Mouse (Mus musculus): ENCODE data around the gene Zfp592. TPM values are rescaled to one million over a fixed set of nuclear protein-coding genes. Genes with fewer than 3 reads are reported as not detected.

Zfp592 gene
- polyA plus RNA-seq, 1 experiment from 2014 or later = 11.8 TPM

- H3K27ac ChIP-seq = no peak overlapping the region
- H3K27me3 ChIP-seq = no peaks in the 10 kb centered on the region
- H3K4me1 ChIP-seq = peaks cover 6% of the 10 kb centered on the region
- 75% methylated on average over 6 of the region's 6 CpGs for WGBS
- no peak overlapping the region for H3K4me2 ChIP-seq
- no peak overlapping the region for H3K9ac ChIP-seq
- no peaks in the 10 kb centered on the region for H3K9me3 ChIP-seq
- H3K4me3 ChIP-seq = no peak overlapping the region
- ATAC-seq (ENCODE audit: insufficient number of reproducible peaks, low FRiP score, low TSS enrichment, low read depth) = no peak
- H3K36me3 ChIP-seq = no peaks in the 10 kb centered on the region
Observed at GRCm38 (mm10) chr7:81094104-81094757, 100.8 kb downstream of the Zfp592 start.

Other genes with a start within 250 kb of the Zfp592 start
- gene Iqgap1, start 167.7 kb upstream of the Zfp592 start, polyA plus RNA-seq (2015; fragmentation: Nextera tagmentation; extraction: Ambion mirVana) = 98.9 and 103 TPM in 2 replicates
- gene Zscan2, start 132.8 kb upstream of the Zfp592 start, polyA plus RNA-seq (2015; fragmentation: Nextera tagmentation; extraction: Ambion mirVana) = 2.3 and 2.6 TPM in 2 replicates
- 26.3 and 27.4 TPM in 2 replicates for gene Wdr73, start 92.4 kb upstream of the Zfp592 start, polyA plus RNA-seq (2015; fragmentation: Nextera tagmentation; extraction: Ambion mirVana)
- 5.6 and 6.6 TPM in 2 replicates for gene Nmb, start 88.6 kb upstream of the Zfp592 start, polyA plus RNA-seq (2015; fragmentation: Nextera tagmentation; extraction: Ambion mirVana)
- 219 and 230 TPM in 2 replicates for gene Sec11a, start 45.9 kb upstream of the Zfp592 start, polyA plus RNA-seq (2015; fragmentation: Nextera tagmentation; extraction: Ambion mirVana)
- gene Alpk3, start 63.9 kb downstream of the Zfp592 start, polyA plus RNA-seq (2015; fragmentation: Nextera tagmentation; extraction: Ambion mirVana) = 2.2 and 5.9 TPM in 2 replicates
- gene Slc28a1, start 121.1 kb downstream of the Zfp592 start, polyA plus RNA-seq (2015; fragmentation: Nextera tagmentation; extraction: Ambion mirVana) = 0.06 and 0.15 TPM in 2 replicates
- 4.7 and 5.1 TPM in 2 replicates for gene Pde8a, start 219.9 kb downstream of the Zfp592 start, polyA plus RNA-seq (2015; fragmentation: Nextera tagmentation; extraction: Ambion mirVana)